Mouse (Mus musculus) cerebellum, adult 2 months (tissue): ENCODE data around the gene Tprg.

Source experiments
- CTCF ChIP-seq: fragments of 200-500 bp; IDR thresholded peaks from 2 replicates; pipeline ENCODE4 v1.5.1; 2011; ENCODE audit warnings: low read depth, mild to moderate bottlenecking, control low read depth, low read length, moderate library complexity, borderline replicate concordance; ENCODE audit not compliant: insufficient read depth
- POLR2A ChIP-seq: fragments of 200-500 bp; IDR thresholded peaks from 2 replicates; pipeline ENCODE4 v1.6.1; 2011; ENCODE audit warnings: low read length, control low read depth, borderline replicate concordance; ENCODE audit not compliant: insufficient read depth

GRCm38 (mm10) chr16:25262306-25262705 lies 24.3 kb upstream of the Tprg start:
- TF ChIP-seq CTCF, result no peak
- TF ChIP-seq POLR2A, result no peak
